ENCODE assay signal across 19 mouse cellular contexts in the genomic region with DNA sequence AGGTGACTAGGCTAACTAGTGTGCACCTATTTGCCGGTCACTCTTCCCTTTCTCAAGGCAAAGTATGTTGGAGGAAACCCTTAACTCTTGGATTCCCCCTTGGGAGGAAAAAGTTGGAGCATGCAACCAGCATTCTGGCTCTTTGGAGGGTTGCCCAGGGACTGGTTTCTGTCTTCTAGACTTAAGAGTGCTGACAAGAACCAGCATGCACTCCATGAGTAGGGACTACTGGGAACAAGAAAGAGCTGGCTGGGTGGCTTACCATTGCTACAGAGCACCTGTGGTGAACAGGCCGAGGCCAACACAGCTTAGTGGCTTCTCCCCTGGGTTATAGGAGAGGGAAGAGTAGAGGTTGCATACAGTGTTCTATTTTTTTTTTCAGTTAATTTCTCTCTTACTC.
A peak's percentile ranks its signal among the peaks of the same experiment; 100 is the strongest.
DNase-seq lines count a peak whose midpoint lies in the region; ATAC-seq and TF ChIP-seq lines count a peak whose summit lies in the region.
"Had no signal": no experiment of that assay in that cellular context is flagged by ENCODE, and none has a peak within 500 bp of the region (broad histone marks: within the 10 kb centered on the region; RNA-seq: fewer than 3 reads in every experiment).

No protein-coding gene starts in this region.

- no peak for TF ChIP-seq POLR2A in kidney, adult 2 months (IDR thresholded peaks at IDR 0.05; ENCODE audit: low read depth, low read length)

- no peaks in the 10 kb centered on the region for H3K36me3 ChIP-seq in kidney, adult 2 months (ENCODE audit: control insufficient read depth, insufficient read depth, low read length)
- H3K36me3 ChIP-seq: embryonic facial prominence, embryonic 12.5 days; lung, embryonic 15.5 days; neural tube, embryonic 13.5 days had no signal

- H3K27ac ChIP-seq in kidney, adult 2 months (ENCODE audit: insufficient read depth, low read depth, low read length), result no peak overlapping the region
- H3K27ac ChIP-seq: embryonic facial prominence, embryonic 12.5 days; forebrain, embryonic 13.5 days; hindbrain, embryonic 14.5 days; lung, embryonic 15.5 days; neural tube, embryonic 13.5 days had no signal

- H3K4me3 ChIP-seq in kidney, adult 2 months (ENCODE audit: insufficient read depth, low read depth, low read length), result no peak overlapping the region
- H3K4me3 ChIP-seq: embryonic facial prominence, embryonic 12.5 days; forebrain, embryonic 13.5 days; lung, embryonic 15.5 days; megakaryocyte, embryonic 14.5 days; neural tube, embryonic 13.5 days had no signal

- WGBS in kidney, adult 2 months, result 62% methylated on average over 2 of the region's 2 CpGs

- ATAC-seq in erythroblast, adult 5-6 weeks (replicated peaks; ENCODE audit: low FRiP score, poor library complexity, severe bottlenecking), result no peak
- ATAC-seq: forebrain, embryonic 13.5 days had no signal

- TF ChIP-seq CTCF in kidney, adult 2 months (conservative IDR thresholded peaks at IDR 0.05; ENCODE audit: insufficient read depth, insufficient read length, low read depth, low read length), result no peak

- no peaks in the 10 kb centered on the region for H3K4me1 ChIP-seq in kidney, adult 2 months (ENCODE audit: control insufficient read depth, insufficient read depth, low read length)
- H3K4me1 ChIP-seq: embryonic facial prominence, embryonic 12.5 days; forebrain, embryonic 13.5 days; lung, embryonic 15.5 days; megakaryocyte, embryonic 14.5 days; neural tube, embryonic 13.5 days had no signal

- peak; percentile 60 for DNase-seq in adrenal gland, postnatal 10 days
- DNase-seq in adrenal gland, adult (ENCODE audit: inconsistent age in 2 of 2, low spot score in 1 of 2), result no peak
- DNase-seq in kidney, adult 2 months, result peak; percentile 20
- DNase-seq in kidney, adult 9 months, result no peak
- DNase-seq in gonadal fat pad, adult 2 months (ENCODE audit: low read depth), result peak; percentile 99
- peak; percentile 81 for DNase-seq in heart, postnatal 4 days
- DNase-seq in urinary bladder, postnatal 10 days (ENCODE audit: low spot score), result no peak
- DNase-seq: adrenal gland, adult 8-10 months; cerebellum, postnatal 25 days; gastrocnemius, postnatal 36 days; retina, postnatal 1 day; thymus, postnatal 14 days had no signal

- no peaks in the 10 kb centered on the region for H3K27me3 ChIP-seq in kidney, adult 2 months (replicated peaks; ENCODE audit: control insufficient read depth, insufficient read depth, low read length)
- H3K27me3 ChIP-seq: embryonic facial prominence, embryonic 12.5 days; forebrain, embryonic 13.5 days; lung, embryonic 15.5 days; megakaryocyte, embryonic 14.5 days; neural tube, embryonic 13.5 days had no signal

Comparison
In these comparisons a context has a peak if more than half of its experiments do, and no peak if none do; other contexts are left out.
1. DNase-seq: peak in adrenal gland, postnatal 10 days (single experiment), kidney, adult 2 months (single experiment), gonadal fat pad, adult 2 months (single experiment) and heart, postnatal 4 days (single experiment); none in adrenal gland, adult (0 of 2), kidney, adult 9 months (single experiment) and urinary bladder, postnatal 10 days (single experiment).